Mouse (Mus musculus) megakaryocyte progenitor cell, adult 5-6 weeks (primary cell): ENCODE data around the gene Scnn1a. TPM values are rescaled to one million over a fixed set of nuclear protein-coding genes. Genes with fewer than 3 reads are reported as not detected.

Source experiments
- ATAC-seq: replicated peaks from 2 replicates; pipeline ENCODE4 v1.8.0; 2016; ENCODE audit warnings: mild to moderate bottlenecking, moderate TSS enrichment, inconsistent platforms; ENCODE audit not compliant: poor library complexity
- total RNA-seq, 2 experiments: library from RNA; stranded (forward) in 1 of 2; stranded (reverse) in 1 of 2; fragments of 157-497, 149-512 nt in 1 of 2; fragments of 200-1000 nt in 1 of 2; gene quantifications; 2 replicates each; pipeline versions ENCODE4 v1.2.3 to v1.2.4; 2015 to 2017

Scnn1a gene
- total RNA-seq, 2 experiments from 2014 or later = 0.75 to 22.9 TPM

- no peak for ATAC-seq
Measured at GRCm38 (mm10) chr6:125389853-125390252, 69.4 kb downstream of the Scnn1a start.

Other genes with a start within 250 kb of the Scnn1a start
- 85.7 and 91.6 TPM in 2 replicates for gene Chd4, start 224.7 kb upstream of the Scnn1a start, total RNA-seq (2015)
- 299 and 375 TPM in 2 replicates for gene Chd4, start 224.7 kb upstream of the Scnn1a start, total RNA-seq (2017)
- 42.8 and 43.7 TPM in 2 replicates for gene Nop2, start 188.8 kb upstream of the Scnn1a start, total RNA-seq (2015)
- gene Nop2, start 188.8 kb upstream of the Scnn1a start, total RNA-seq (2017) = 82.3 and 83.8 TPM in 2 replicates
- 14.3 and 18.1 TPM in 2 replicates for gene Iffo1, start 175.4 kb upstream of the Scnn1a start, total RNA-seq (2015)
- gene Iffo1, start 175.4 kb upstream of the Scnn1a start, total RNA-seq (2017) = 14.2 and 15.7 TPM in 2 replicates
- 3,979 and 4,068 TPM in 2 replicates for gene Gapdh, start 154.2 kb upstream of the Scnn1a start, total RNA-seq (2015)
- gene Gapdh, start 154.2 kb upstream of the Scnn1a start, total RNA-seq (2017) = 1,418 and 1,569 TPM in 2 replicates
- 205 and 228 TPM in 2 replicates for gene Ncapd2, start 129.0 kb upstream of the Scnn1a start, total RNA-seq (2015)
- 207 and 256 TPM in 2 replicates for gene Ncapd2, start 129.0 kb upstream of the Scnn1a start, total RNA-seq (2017)
- 144 and 171 TPM in 2 replicates for gene Mrpl51, start 128.9 kb upstream of the Scnn1a start, total RNA-seq (2015)
- gene Mrpl51, start 128.9 kb upstream of the Scnn1a start, total RNA-seq (2017) = 128 and 156 TPM in 2 replicates
- gene Vamp1, start 105.1 kb upstream of the Scnn1a start, total RNA-seq (2015) = 10.1 and 15.5 TPM in 2 replicates
- gene Vamp1, start 105.1 kb upstream of the Scnn1a start, total RNA-seq (2017) = 6.2 and 9.1 TPM in 2 replicates
- gene Tapbpl, start 88.8 kb upstream of the Scnn1a start, total RNA-seq (2015) = 5.2 and 7.4 TPM in 2 replicates
- gene Tapbpl, start 88.8 kb upstream of the Scnn1a start, total RNA-seq (2017) = 16.2 and 18.6 TPM in 2 replicates
- 44.7 and 60.2 TPM in 2 replicates for gene Cd27, start 83.6 kb upstream of the Scnn1a start, total RNA-seq (2015)
- gene Cd27, start 83.6 kb upstream of the Scnn1a start, total RNA-seq (2017) = 28.9 and 41.9 TPM in 2 replicates
- not detected in 2 replicates for gene Tuba3a, start 34.6 kb upstream of the Scnn1a start, total RNA-seq (2015)
- not detected in 2 replicates for gene Tuba3a, start 34.6 kb upstream of the Scnn1a start, total RNA-seq (2017)
- gene Ltbr, start 6.8 kb upstream of the Scnn1a start, total RNA-seq (2015) = 17.5 and 18.7 TPM in 2 replicates
- 28.2 and 43.7 TPM in 2 replicates for gene Ltbr, start 6.8 kb upstream of the Scnn1a start, total RNA-seq (2017)
- 56.9 and 61.8 TPM in 2 replicates for gene Tnfrsf1a, start 28.7 kb downstream of the Scnn1a start, total RNA-seq (2015)
- gene Tnfrsf1a, start 28.7 kb downstream of the Scnn1a start, total RNA-seq (2017) = 56.6 and 57.1 TPM in 2 replicates
- gene Plekhg6, start 60.1 kb downstream of the Scnn1a start, total RNA-seq (2015) = not detected in 2 replicates
- not detected in 2 replicates for gene Plekhg6, start 60.1 kb downstream of the Scnn1a start, total RNA-seq (2017)
- 41.0 and 50.9 TPM in 2 replicates for gene Cd9, start 174.1 kb downstream of the Scnn1a start, total RNA-seq (2015)
- gene Cd9, start 174.1 kb downstream of the Scnn1a start, total RNA-seq (2017) = 31.0 and 38.7 TPM in 2 replicates
- 2.4 and 2.6 TPM in 2 replicates for gene Vwf, start 226.1 kb downstream of the Scnn1a start, total RNA-seq (2015)
- gene Vwf, start 226.1 kb downstream of the Scnn1a start, total RNA-seq (2017) = 0.08 and 0.47 TPM in 2 replicates